Mouse (Mus musculus): Measurements from ENCODE around the gene Aco2. TPM values are rescaled to one million over a fixed set of nuclear protein-coding genes. Genes with fewer than 3 reads are reported as not detected.

Aco2 gene
- polyA plus RNA-seq, 1 experiment from 2014 or later: 636 TPM

DNA sequence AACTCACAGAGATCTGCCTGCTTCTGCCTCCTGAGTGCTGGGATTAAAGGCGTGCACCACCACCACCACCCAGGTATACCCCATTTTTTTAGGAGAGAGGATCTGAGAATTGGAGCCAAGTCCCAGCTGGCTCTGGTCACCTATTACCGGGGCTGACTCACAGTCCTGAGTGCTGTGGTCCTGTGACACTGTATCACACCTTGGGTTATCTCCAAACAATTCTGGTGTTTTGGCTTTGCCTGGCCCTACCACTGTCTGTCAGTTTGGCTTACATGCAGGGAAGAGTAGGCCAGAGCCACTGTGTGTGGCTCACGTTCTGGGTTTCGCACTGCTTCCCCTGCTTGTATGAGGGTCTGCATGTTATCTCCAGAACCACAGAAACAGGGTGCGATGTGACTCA lies 68.1 kb downstream of the Aco2 start:
- WGBS: 85% methylated on average over 5 of the region's 5 CpGs
- Histone ChIP-seq H3K4me1 (replicated peaks) (peaks cover 22% of the 10 kb centered on the region), H3K36me3 (no peaks in the 10 kb centered on the region), H3K9me3 (replicated peaks) (no peaks in the 10 kb centered on the region), H3K4me3 (no peak overlapping the region), H3K9ac (no peak overlapping the region), H3K4me2 (no peak overlapping the region), H3K27me3 (no peaks in the 10 kb centered on the region), H3K27ac (no peak overlapping the region)
- ATAC-seq (replicated peaks; ENCODE audit: insufficient number of reproducible peaks, insufficient read depth, low FRiP score, low read depth): no peak

DNA sequence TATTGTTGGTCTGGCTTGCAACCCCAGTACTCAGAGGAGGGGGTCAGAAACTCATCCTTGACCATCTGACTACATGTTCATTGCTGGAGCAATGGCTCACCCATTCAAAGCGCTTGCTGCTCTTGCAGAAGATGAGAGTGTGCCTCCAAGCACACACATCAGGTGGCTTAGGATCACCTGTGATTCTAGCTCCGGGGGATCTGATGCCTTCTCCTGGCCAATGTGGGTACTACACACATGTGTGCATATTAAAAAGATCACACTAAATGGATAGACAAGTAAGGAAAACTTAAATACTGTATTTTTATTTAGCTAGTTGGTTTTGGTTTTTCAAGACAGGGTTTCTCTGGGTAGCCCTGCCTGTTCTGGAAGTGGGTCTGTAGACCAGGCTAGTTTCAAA lies 68.9 kb downstream of the Aco2 start:
- no peak overlapping the region for H3K27ac ChIP-seq
- H3K4me3 ChIP-seq: no peak overlapping the region
- H3K4me1 ChIP-seq (replicated peaks): peaks cover 22% of the 10 kb centered on the region
- ATAC-seq (replicated peaks; ENCODE audit: insufficient number of reproducible peaks, insufficient read depth, low FRiP score, low read depth): no peak
- H3K27me3 ChIP-seq: no peaks in the 10 kb centered on the region
- no peak overlapping the region for H3K9ac ChIP-seq
- H3K4me2 ChIP-seq: no peak overlapping the region
- 91% methylated on average over 2 of the region's 2 CpGs for WGBS
- no peaks in the 10 kb centered on the region for H3K36me3 ChIP-seq
- H3K9me3 ChIP-seq (replicated peaks): no peaks in the 10 kb centered on the region

DNA sequence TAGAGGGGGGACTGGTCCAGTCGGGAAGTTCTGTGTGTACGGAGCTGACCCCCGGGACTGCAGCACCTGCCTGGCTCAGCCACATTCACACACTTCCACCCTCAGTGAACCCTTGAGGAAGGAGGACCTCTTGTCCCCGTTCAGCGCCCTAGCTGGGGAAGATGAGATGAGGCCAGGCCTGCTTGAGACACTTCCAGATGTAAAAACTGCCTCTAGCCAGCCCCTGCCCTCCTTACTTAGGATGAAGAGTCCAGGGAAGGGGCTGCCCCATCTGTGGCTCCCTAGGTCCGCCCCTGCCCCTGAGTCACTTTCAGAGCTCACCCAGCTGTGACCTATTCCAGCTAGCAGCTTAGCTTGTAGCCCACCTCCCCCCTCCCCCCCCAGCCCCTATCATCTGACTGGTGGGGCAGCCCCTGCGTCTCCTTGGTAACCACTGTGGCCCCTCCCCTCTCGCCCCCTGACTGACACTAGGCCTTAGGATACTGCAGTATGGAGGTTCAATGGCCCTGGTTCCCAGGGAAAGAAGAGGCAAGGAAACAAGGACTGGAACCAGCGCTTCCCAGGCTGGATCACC lies 71.2 kb downstream of the Aco2 start:
- H3K27ac ChIP-seq: no peak overlapping the region
- no peaks in the 10 kb centered on the region for H3K36me3 ChIP-seq
- no peak overlapping the region for H3K9ac ChIP-seq
- no peak for ATAC-seq (replicated peaks; ENCODE audit: insufficient number of reproducible peaks, insufficient read depth, low FRiP score, low read depth)
- no peaks in the 10 kb centered on the region for H3K9me3 ChIP-seq (replicated peaks)
- H3K27me3 ChIP-seq: no peaks in the 10 kb centered on the region
- WGBS: 28% methylated on average over 9 of the region's 9 CpGs
- no peak overlapping the region for H3K4me2 ChIP-seq
- H3K4me1 ChIP-seq (replicated peaks): peaks cover 3% of the 10 kb centered on the region; the same call in 1 of the 2 replicates
- H3K4me3 ChIP-seq: no peak overlapping the region

DNA sequence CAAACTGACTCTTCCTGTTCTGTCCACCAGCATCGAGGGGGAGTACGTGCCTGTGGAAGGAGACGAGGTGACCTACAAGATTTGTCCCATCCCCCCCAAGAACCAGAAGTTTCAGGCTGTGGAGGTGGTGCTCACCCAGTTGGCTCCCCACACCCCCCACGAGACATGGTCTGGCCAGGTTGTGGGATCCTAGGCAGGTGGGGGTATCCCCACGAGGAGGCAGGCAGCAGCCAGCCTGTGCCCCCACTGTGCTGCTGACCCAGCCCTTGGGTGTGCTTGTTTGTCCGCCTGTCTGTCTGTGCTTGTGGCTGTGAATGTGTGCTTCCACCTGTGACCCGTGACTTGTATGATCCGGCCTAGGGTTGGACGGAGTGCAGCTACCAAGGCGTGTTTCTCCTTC lies 77.0 kb downstream of the Aco2 start:
- H3K9me3 ChIP-seq (replicated peaks): no peaks in the 10 kb centered on the region
- H3K27me3 ChIP-seq: no peaks in the 10 kb centered on the region
- H3K27ac ChIP-seq: no peak overlapping the region
- no peaks in the 10 kb centered on the region for H3K4me1 ChIP-seq (replicated peaks)
- H3K4me2 ChIP-seq: no peak overlapping the region
- 76% methylated on average over 10 of the region's 10 CpGs for WGBS
- H3K4me3 ChIP-seq: no peak overlapping the region
- no peak overlapping the region for H3K9ac ChIP-seq
- ATAC-seq (replicated peaks; ENCODE audit: insufficient number of reproducible peaks, insufficient read depth, low FRiP score, low read depth): no peak
- no peaks in the 10 kb centered on the region; the same call in 1 of the 2 replicates for H3K36me3 ChIP-seq

DNA sequence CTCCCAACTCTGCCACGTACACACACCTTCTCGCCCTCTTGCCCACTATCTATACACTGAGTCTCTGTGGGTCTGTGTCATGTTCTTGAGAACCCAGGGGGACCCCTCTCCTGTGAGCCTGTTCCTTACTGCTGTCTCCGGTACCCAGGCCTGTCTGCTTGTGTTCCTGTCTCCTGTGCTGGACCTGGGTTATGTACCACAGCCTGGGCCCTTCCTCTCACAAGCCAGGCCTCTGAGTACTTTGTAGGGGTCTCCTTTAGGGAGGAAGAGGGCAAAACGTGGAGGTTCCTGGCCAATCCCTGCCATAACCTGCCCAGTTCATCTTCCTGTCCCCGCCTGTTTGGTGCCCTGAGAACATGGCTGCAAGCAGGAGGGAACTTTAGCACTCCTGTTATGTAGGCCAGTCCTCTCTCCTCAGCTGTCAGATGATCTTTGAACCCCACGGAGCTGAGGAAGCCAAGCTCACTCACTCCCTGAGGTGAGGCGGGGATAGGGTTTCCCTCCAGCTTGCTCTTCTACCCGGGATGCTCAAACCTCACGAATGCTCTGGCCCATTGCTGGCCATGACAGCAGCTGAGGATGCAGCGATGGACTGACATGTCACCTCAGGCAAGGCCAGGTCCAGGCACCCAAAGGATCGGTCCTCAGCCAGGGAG lies 77.5 kb downstream of the Aco2 start:
- Histone ChIP-seq H3K9ac (no peak overlapping the region), H3K27me3 (no peaks in the 10 kb centered on the region), H3K9me3 (replicated peaks) (no peaks in the 10 kb centered on the region), H3K27ac (no peak overlapping the region), H3K36me3 (no peaks in the 10 kb centered on the region; the same call in 1 of the 2 replicates), H3K4me2 (no peak overlapping the region), H3K4me3 (no peak overlapping the region), H3K4me1 (replicated peaks) (no peaks in the 10 kb centered on the region)
- no peak for ATAC-seq (replicated peaks; ENCODE audit: insufficient number of reproducible peaks, insufficient read depth, low FRiP score, low read depth)
- WGBS: 65% methylated on average over 11 of the region's 11 CpGs

DNA sequence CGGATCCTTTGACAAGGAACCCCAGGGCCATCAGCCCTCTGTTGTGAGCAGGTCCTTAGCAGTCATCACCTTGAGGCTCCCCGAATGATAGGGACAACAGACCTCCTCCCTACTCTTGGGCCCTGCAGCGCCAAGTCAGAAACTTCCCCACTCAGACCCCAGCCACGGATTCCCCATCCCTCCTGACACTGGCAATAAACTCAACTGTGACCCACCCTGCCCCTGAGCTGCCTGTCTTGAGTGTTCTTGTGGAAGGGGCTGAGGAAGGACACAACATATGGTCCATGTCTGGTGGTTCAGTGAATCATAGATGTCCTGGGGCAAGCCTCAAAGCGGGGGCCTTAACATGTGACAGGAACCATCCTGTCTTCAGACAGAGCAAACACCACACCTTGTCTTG lies 78.6 kb downstream of the Aco2 start:
- 86% methylated on average over 5 of the region's 5 CpGs for WGBS
- no peak overlapping the region for H3K27ac ChIP-seq
- no peak overlapping the region for H3K9ac ChIP-seq
- no peaks in the 10 kb centered on the region for H3K9me3 ChIP-seq (replicated peaks)
- no peak overlapping the region for H3K4me3 ChIP-seq
- ATAC-seq (replicated peaks; ENCODE audit: insufficient number of reproducible peaks, insufficient read depth, low FRiP score, low read depth): no peak
- peaks cover 4% of the 10 kb centered on the region; the same call in 1 of the 2 replicates for H3K36me3 ChIP-seq
- no peak overlapping the region for H3K4me2 ChIP-seq
- no peaks in the 10 kb centered on the region for H3K27me3 ChIP-seq
- no peaks in the 10 kb centered on the region for H3K4me1 ChIP-seq (replicated peaks)

DNA sequence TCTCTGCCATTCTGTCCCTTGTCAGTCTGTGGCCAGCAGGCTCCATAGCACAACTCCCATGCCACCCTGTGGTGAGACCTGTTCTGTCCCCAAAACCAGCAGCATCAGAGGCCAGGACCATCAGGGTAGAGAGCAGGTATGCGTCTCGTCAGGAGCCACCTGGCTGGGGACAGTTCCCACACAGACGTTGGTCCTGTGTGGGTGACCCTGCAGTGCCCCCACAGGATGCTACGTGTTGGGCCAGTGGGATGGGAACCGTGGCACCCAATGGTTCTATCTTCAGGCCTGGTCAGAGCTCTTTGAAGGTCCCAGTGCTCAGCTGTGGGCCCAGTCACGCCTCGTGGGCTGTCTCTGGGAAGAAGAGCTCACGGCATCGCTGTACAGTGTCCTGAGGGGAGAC lies 79.0 kb downstream of the Aco2 start:
- Histone ChIP-seq H3K4me1 (replicated peaks) (no peaks in the 10 kb centered on the region), H3K27me3 (no peaks in the 10 kb centered on the region), H3K4me2 (no peak overlapping the region), H3K27ac (no peak overlapping the region), H3K9me3 (replicated peaks) (no peaks in the 10 kb centered on the region), H3K36me3 (peaks cover 4% of the 10 kb centered on the region; the same call in 1 of the 2 replicates), H3K4me3 (no peak overlapping the region), H3K9ac (no peak overlapping the region)
- 86% methylated on average over 9 of the region's 9 CpGs for WGBS
- ATAC-seq (replicated peaks; ENCODE audit: insufficient number of reproducible peaks, insufficient read depth, low FRiP score, low read depth): no peak

DNA sequence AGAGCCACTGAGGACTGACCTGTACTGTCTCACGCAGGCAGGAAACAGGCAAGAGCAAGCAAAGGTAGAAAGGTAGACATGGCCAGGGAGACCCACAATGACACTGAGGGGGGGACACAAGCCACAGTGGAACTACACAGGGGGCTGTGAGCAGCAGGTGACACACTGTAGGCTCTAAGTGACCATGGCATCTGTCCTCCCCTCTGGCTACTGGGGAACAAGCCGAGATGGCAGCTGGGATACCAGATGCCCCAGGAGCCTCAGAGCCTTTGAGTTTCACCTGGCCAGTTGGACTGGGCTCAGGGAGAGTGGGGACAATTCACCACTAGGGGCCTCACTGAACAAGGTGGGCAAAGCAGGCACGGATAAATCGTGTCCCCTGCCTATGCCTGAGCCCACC lies 80.2 kb downstream of the Aco2 start:
- H3K4me2 ChIP-seq: no peak overlapping the region
- H3K36me3 ChIP-seq: peaks cover 4% of the 10 kb centered on the region; the same call in 1 of the 2 replicates
- ATAC-seq (replicated peaks; ENCODE audit: insufficient number of reproducible peaks, insufficient read depth, low FRiP score, low read depth): no peak
- WGBS: 80% methylated on average over 4 of the region's 4 CpGs
- no peak overlapping the region for H3K9ac ChIP-seq
- H3K9me3 ChIP-seq (replicated peaks): no peaks in the 10 kb centered on the region
- H3K27ac ChIP-seq: no peak overlapping the region
- no peaks in the 10 kb centered on the region for H3K4me1 ChIP-seq (replicated peaks)
- no peak overlapping the region for H3K4me3 ChIP-seq
- no peaks in the 10 kb centered on the region for H3K27me3 ChIP-seq

DNA sequence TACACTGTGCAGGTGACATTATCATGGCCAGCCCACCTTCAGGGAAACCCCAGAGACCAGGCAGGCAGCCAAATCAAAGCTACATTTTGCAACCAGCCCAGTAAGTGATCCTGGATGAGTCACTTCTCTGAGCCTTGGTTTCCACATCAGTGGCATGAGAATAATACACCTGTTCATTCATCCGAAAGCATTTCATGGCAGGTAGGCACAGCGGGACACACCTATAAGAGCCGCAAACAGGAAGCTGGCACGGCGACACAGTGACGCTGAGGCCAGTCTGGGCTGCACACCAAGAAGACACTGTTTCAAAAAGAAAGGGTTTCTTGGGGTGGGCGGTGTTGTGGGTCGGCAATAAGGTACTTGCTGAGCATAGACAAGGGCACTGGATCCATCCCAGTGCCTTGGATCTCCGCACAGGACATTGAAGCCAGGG lies 82.1 kb downstream of the Aco2 start:
- no peak overlapping the region for H3K4me2 ChIP-seq
- 93% methylated on average over 9 of the region's 9 CpGs for WGBS
- H3K27me3 ChIP-seq: no peaks in the 10 kb centered on the region
- ATAC-seq (replicated peaks; ENCODE audit: insufficient number of reproducible peaks, insufficient read depth, low FRiP score, low read depth): no peak
- H3K4me1 ChIP-seq (replicated peaks): no peaks in the 10 kb centered on the region
- peaks cover 4% of the 10 kb centered on the region; the same call in 1 of the 2 replicates for H3K36me3 ChIP-seq
- no peak overlapping the region for H3K9ac ChIP-seq
- H3K27ac ChIP-seq: no peak overlapping the region
- H3K4me3 ChIP-seq: no peak overlapping the region
- H3K9me3 ChIP-seq (replicated peaks): no peaks in the 10 kb centered on the region

DNA sequence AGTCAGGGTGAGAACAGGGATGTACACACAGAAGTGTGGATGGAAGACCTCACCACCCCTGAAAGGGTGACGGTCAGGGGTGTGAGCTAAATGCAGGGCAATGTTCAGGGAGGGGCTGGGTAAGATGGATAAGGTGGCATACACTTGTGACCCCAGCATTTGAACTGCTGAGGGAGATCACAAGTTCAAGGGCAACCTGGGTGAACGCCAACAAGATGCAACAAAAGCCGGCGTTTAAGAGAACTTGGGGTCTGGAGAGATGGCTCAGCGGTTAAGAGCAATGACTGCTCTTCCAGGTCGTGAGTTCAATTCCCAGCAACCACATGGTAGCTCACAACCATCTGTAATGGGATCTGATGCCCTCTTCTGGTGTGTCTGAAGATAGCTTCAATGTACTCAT lies 82.6 kb downstream of the Aco2 start:
- no peak overlapping the region for H3K4me2 ChIP-seq
- no peak overlapping the region for H3K4me3 ChIP-seq
- no peak overlapping the region for H3K9ac ChIP-seq
- H3K27ac ChIP-seq: no peak overlapping the region
- H3K36me3 ChIP-seq: peaks cover 4% of the 10 kb centered on the region; the same call in 1 of the 2 replicates
- no peaks in the 10 kb centered on the region for H3K27me3 ChIP-seq
- H3K4me1 ChIP-seq (replicated peaks): peaks cover 2% of the 10 kb centered on the region; the same call in 1 of the 2 replicates
- no peaks in the 10 kb centered on the region for H3K9me3 ChIP-seq (replicated peaks)
- no peak for ATAC-seq (replicated peaks; ENCODE audit: insufficient number of reproducible peaks, insufficient read depth, low FRiP score, low read depth)
- WGBS: 88% methylated on average over 6 of the region's 6 CpGs

DNA sequence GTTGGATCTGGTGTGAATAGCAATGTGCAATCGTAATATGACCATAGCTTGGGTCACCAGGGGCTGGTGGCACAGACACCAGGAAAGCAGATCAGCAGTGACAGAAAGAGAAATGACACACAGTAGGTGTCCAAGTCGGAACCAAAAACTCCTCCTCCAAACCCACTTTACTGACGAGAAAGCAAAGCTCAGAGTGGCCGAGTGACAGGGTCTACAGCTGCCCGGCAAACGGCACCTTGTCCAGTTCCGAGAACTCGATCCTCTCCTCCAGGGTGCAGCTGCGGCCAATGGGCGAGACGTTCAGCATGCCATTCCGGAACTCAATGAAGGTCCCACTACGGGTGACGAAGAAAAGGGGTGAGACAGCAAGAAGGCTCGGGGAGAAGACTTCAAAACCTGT lies 83.3 kb downstream of the Aco2 start:
- Histone ChIP-seq H3K4me1 (replicated peaks) (peaks cover 8% of the 10 kb centered on the region), H3K4me3 (no peak overlapping the region), H3K9me3 (replicated peaks) (no peaks in the 10 kb centered on the region), H3K36me3 (peaks cover 4% of the 10 kb centered on the region; the same call in 1 of the 2 replicates), H3K27ac (no peak overlapping the region), H3K9ac (no peak overlapping the region), H3K27me3 (no peaks in the 10 kb centered on the region), H3K4me2 (no peak overlapping the region)
- 95% methylated on average over 15 of the region's 15 CpGs for WGBS
- ATAC-seq (replicated peaks; ENCODE audit: insufficient number of reproducible peaks, insufficient read depth, low FRiP score, low read depth): no peak

DNA sequence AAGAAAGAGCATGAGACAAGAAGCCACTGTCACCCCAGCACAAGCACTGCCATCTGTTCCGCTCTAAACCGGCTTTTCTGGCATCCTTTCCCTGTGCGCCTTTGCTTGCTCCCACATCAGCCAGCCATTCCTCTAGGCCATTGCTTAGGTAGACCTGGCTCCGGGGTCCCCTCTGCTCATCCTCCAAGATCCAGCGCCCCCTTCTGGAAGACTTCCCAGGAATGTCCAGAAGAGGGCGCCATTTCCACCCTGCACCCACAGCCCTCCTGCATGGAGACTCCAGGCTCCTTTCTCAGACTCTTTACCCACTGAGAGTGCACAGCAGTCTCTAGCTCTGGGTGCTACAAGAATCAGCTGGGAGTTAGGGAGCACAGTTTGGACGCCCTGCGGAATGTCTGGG lies 84.3 kb downstream of the Aco2 start:
- ATAC-seq (replicated peaks; ENCODE audit: insufficient number of reproducible peaks, insufficient read depth, low FRiP score, low read depth): no peak
- peaks cover 9% of the 10 kb centered on the region for H3K4me1 ChIP-seq (replicated peaks)
- H3K36me3 ChIP-seq: peaks cover 4% of the 10 kb centered on the region; the same call in 1 of the 2 replicates
- no peak overlapping the region for H3K9ac ChIP-seq
- no peak overlapping the region for H3K27ac ChIP-seq
- H3K27me3 ChIP-seq: no peaks in the 10 kb centered on the region
- H3K9me3 ChIP-seq (replicated peaks): no peaks in the 10 kb centered on the region
- no peak overlapping the region for H3K4me3 ChIP-seq
- H3K4me2 ChIP-seq: no peak overlapping the region
- WGBS: 57% methylated on average over 8 of the region's 8 CpGs
